Mouse (Mus musculus) small intestine, adult 2 months (tissue): Measurements from ENCODE around the gene Adamtsl5. TPM values are rescaled to one million over a fixed set of nuclear protein-coding genes. Genes with fewer than 3 reads are reported as not detected.

Source experiments
- H3K27ac ChIP-seq: fragments of 200-500 bp; 2 replicates; pipeline ENCODE4 v1.5.1; 2012; ENCODE audit warnings: low read depth, low read length, control low read depth, inconsistent platforms; ENCODE audit not compliant: insufficient read depth
- H3K27me3 ChIP-seq: fragments of 200-500 bp; 2 replicates; pipeline ENCODE4 v1.6.1; 2012; ENCODE audit warnings: mild to moderate bottlenecking, moderate library complexity, low read length, inconsistent platforms; ENCODE audit not compliant: control insufficient read depth, insufficient read depth
- H3K36me3 ChIP-seq: fragments of 200-500 bp; 2 replicates; pipeline ENCODE4 v1.6.1; 2012; ENCODE audit warnings: mild to moderate bottlenecking, low read length, control low read depth, inconsistent platforms; ENCODE audit not compliant: control insufficient read depth, insufficient read depth
- H3K4me1 ChIP-seq: fragments of 200-500 bp; 2 replicates; pipeline ENCODE4 v1.6.1; 2012; ENCODE audit warnings: low read length, inconsistent platforms, mixed read lengths; ENCODE audit not compliant: control insufficient read depth, insufficient read depth, insufficient read length
- H3K4me3 ChIP-seq: fragments of 200-500 bp; 2 replicates; pipeline ENCODE4 v1.5.1; 2012; ENCODE audit warnings: low read depth, mild to moderate bottlenecking, control low read depth, inconsistent platforms, low read length, moderate library complexity
- CTCF ChIP-seq: fragments of 200-500 bp; IDR thresholded peaks from 2 replicates; pipeline ENCODE4 v1.5.1; 2012; ENCODE audit warnings: low read depth, mild to moderate bottlenecking, control low read depth, inconsistent platforms, low read length, moderate library complexity, mixed read lengths; ENCODE audit not compliant: insufficient replicate concordance, insufficient read length; ENCODE audit errors: extremely low read depth
- POLR2A ChIP-seq: fragments of 200-500 bp; IDR thresholded peaks from 2 replicates; pipeline ENCODE4 v1.6.1; 2012; ENCODE audit warnings: low read depth, mild to moderate bottlenecking, control low read depth, inconsistent platforms, low read length, moderate library complexity
- WGBS: fragments of 180-500 bp; shearing (Covaris S2); methylation state at CpG from one replicate; pipeline ENCODE4 v1.1.7; 2018; 5-methylcytosine and 5-hydroxymethylcytosine counted together
- polyA plus RNA-seq: library from polyadenylated mRNA; depleted of rRNA; stranded (reverse); fragments of >200 nt; gene quantifications from 2 replicates; pipeline ENCODE4 v1.2.3, GENCODE M21; 2012

The Adamtsl5 gene
- polyA plus RNA-seq, 1 experiment, result 136 TPM

DNA sequence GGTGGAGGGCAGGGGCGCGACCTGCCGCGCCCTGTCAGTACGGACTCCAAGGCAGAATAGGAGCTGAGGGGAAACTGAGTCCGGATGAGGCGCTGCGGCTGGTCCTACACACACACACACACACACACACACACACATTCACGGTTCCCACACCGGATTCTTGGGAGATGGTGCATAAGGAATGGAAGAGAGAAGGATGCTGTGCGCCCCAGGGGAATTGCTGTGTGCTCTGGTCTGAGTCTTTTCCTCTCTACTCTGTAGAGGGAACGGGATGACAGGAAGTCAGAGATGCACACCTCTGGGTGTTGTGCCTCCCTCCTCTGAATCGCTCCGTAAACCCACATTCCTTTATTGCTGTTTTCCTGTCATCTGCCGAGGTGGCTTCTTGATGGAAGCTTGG lies 48.9 kb downstream of the Adamtsl5 start:
- Histone ChIP-seq H3K27me3 (peaks cover 39% of the 10 kb centered on the region), H3K36me3 (peaks cover 4% of the 10 kb centered on the region), H3K4me3 (no peak overlapping the region), H3K4me1 (peaks cover 4% of the 10 kb centered on the region), H3K27ac (no peak overlapping the region)
- no peak for TF ChIP-seq POLR2A
- TF ChIP-seq CTCF, result no peak
- WGBS, result 16% methylated on average over 15 of the region's 15 CpGs

DNA sequence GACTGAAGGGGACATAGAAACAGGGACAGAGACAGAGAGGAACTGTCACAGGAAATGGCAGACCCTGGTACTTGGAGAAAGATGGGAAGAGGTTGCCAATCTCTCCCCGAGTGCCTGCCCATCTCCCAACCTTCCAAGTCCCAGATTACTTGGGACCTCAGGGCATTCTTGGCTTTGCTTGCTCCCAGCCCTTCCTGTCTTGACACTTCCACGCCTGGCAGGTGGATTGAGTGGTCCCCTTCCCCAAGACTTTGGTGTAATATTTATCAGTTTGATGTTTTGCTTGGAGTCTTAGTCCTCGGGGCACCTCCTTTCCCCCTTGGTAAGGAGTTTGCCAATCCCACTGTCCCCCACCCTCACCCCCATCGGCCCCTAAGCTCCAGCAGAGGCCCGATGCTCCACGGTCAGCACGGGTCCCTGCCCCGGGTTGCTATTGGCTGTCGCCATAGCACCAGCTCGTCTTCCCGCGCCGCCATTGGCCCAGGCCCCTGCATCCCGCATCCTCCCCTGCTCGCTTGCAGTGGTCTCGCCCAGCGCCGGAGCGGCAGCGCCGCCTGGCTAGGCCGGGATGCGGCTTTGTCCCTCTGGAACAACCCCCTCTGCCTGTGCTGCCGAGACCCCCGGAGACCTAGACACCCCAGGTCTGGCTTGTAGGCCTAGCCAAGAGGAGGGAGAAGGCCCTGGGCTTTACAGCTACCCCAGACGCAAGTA lies 49.5 kb downstream of the Adamtsl5 start:
- H3K36me3 ChIP-seq, result peaks cover 9% of the 10 kb centered on the region
- H3K27me3 ChIP-seq, result peaks cover 38% of the 10 kb centered on the region
- TF ChIP-seq POLR2A (no peak), CTCF (no peak)
- peaks cover 7% of the 10 kb centered on the region for H3K4me1 ChIP-seq
- no peak overlapping the region for H3K4me3 ChIP-seq
- no peak overlapping the region for H3K27ac ChIP-seq
- WGBS, result 9% methylated on average over 26 of the region's 26 CpGs

DNA sequence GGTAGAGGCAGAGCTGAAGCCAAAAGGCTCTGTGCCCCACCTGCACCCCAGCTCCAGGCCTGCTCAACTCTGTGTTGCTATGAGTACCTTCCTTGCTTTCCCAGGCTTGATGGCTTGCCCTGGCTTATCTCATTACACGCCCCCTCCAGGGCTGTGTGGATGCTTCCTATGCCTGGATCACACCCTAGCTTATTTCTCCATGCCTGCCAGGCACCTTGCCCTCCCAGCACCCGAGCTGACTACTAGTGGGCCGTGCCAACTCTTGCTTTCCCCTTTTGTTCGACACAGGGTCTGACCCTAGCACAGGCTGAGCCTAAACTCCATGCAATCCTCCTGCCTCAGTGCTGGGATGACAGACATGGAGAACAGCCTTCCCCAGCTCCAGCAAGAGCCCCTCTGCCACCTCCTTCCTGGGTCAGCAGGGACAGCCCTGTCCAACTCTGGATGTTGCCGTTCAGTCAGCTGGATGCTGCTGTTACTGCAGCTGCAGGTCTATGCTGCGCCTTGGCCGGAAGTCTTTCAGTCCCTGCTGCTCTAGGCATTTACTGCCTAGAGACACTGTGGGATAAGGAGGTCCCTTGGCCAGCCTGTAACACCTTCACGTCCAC lies 50.6 kb downstream of the Adamtsl5 start:
- WGBS, result 56% methylated on average over 8 of the region's 8 CpGs
- no peak for TF ChIP-seq CTCF
- no peak for TF ChIP-seq POLR2A

DNA sequence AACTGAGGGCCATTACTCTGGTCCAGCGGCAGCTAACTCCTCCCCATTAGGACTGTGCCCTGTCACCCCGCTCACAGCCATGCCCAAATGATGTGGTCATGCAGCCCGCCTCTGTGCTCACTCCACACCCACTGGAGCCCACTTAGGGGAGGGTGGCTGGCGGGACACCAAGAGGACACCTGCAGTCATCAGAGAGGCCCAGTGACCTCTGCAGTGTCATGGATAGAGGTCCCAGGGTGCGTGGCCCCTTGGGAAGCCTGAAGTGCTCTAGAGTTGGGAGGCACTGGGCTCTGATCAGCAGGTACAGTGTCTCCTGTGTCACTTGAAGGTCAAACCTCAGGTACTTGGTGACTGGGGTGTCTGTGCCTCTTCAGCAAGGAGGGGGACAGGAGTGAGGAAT lies 51.4 kb downstream of the Adamtsl5 start:
- 86% methylated on average over 5 of the region's 5 CpGs for WGBS
- Histone ChIP-seq H3K4me3 (no peak overlapping the region), H3K4me1 (peaks cover 7% of the 10 kb centered on the region), H3K27ac (no peak overlapping the region), H3K36me3 (peaks cover 15% of the 10 kb centered on the region), H3K27me3 (peaks cover 29% of the 10 kb centered on the region)
- TF ChIP-seq POLR2A, result no peak
- TF ChIP-seq CTCF, result no peak

More for the DNA sequence above, 50.6 kb downstream of the Adamtsl5 start:
- peaks cover 15% of the 10 kb centered on the region for H3K36me3 ChIP-seq
- no peak overlapping the region for H3K4me3 ChIP-seq
- H3K4me1 ChIP-seq, result peaks cover 7% of the 10 kb centered on the region
- peaks cover 33% of the 10 kb centered on the region for H3K27me3 ChIP-seq
- H3K27ac ChIP-seq, result no peak overlapping the region

DNA sequence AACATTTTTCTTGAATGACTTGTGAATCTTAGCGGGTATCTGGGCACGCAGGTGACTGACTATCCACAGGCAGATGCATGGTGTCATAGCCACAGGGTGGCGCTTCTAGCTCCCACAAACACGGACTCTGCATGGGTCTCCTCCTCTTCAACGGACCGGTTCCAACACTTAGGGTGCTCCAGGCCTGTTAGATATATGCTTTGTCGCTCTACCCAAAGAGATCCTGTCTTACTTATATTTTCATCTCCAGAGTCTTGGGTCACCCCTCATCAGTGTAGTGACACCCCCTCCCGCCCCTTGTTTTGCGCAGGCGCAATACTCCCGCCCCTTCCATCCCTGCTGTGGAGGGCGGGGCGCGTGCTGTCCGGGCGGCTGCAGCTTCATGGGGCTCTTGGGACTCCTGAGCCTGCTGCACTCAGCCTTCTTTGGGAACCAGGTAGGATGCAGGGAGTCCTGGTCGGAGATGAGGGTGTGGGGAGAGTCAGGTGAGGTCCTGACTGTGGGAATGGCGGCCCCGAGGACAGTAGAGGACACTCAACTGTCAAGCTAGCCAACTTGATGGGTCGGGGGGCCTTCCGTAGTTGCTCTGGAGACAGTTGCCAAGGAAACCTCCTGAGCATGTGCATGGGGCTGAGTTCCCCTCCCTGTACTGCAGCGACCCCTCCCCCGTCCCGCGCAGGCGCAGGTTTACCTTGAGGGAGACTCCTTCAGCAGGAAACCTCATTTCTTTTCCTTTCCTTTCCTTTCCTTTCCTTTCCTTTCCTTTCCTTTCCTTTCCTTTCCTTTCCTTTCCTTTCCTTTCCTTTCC lies 52.4 kb downstream of the Adamtsl5 start, which contains the start of gene Apc2:
TSS of gene Apc2 (plus strand) at position 360 of the 808 bp plus-strand sequence.
- H3K4me1 ChIP-seq, result peaks cover 7% of the 10 kb centered on the region
- H3K27ac ChIP-seq, result no peak within 1 kb of the TSS
- TF ChIP-seq CTCF (peak; percentile 84), POLR2A (no peak)

DNA sequence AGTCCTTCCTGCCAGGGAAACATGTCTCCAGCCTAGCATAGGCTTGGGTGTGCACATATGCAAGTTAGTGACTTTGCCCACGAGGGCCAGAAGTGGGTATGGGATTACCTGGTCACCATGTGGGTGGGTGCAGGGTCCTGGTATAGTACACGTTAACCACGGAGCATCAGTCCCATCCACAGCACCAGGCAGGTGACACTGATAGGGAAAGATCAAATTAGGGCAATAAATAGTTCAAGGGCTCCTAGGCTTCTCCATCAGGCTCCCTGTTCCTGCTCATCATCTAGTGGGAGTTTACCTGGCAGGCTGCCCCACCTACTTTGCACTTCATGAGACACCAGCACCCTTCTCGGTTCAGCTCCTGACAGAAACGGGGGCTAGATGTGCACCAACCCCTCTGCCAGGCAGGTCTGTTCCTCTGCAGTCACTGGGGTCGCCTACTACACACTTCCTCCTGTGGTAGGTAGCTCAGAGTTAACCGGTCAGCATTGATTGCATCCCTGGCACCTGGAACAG lies 53.4 kb downstream of the Adamtsl5 start:
- H3K27ac ChIP-seq, result no peak overlapping the region

More for the DNA sequence above, 52.4 kb downstream of the Adamtsl5 start, which contains the start of gene Apc2:
- Histone ChIP-seq H3K27me3 (peaks cover 24% of the 10 kb centered on the region), H3K36me3 (peaks cover 15% of the 10 kb centered on the region), H3K4me3 (peak within 1 kb of the TSS; percentile 52)
- 9% methylated on average over 26 of the region's 26 CpGs for WGBS

More for the DNA sequence above, 53.4 kb downstream of the Adamtsl5 start:
- peaks cover 21% of the 10 kb centered on the region for H3K27me3 ChIP-seq
- TF ChIP-seq POLR2A, result no peak
- no peak for TF ChIP-seq CTCF
- peaks cover 7% of the 10 kb centered on the region for H3K4me1 ChIP-seq
- no peak overlapping the region for H3K4me3 ChIP-seq
- H3K36me3 ChIP-seq, result peaks cover 15% of the 10 kb centered on the region
- 30% methylated on average over 7 of the region's 7 CpGs for WGBS
